Mouse (Mus musculus): ENCODE data around the gene Kcnk16. TPM values are rescaled to one million over a fixed set of nuclear protein-coding genes. Genes with fewer than 3 reads are reported as not detected.
"Not testable (repeated sequence)": the region's sequence is repeated elsewhere in the genome, so short reads cannot be mapped to it uniquely, and the experiment has no call there.

Kcnk16 gene
- total RNA-seq (2022) = not detected

DNA sequence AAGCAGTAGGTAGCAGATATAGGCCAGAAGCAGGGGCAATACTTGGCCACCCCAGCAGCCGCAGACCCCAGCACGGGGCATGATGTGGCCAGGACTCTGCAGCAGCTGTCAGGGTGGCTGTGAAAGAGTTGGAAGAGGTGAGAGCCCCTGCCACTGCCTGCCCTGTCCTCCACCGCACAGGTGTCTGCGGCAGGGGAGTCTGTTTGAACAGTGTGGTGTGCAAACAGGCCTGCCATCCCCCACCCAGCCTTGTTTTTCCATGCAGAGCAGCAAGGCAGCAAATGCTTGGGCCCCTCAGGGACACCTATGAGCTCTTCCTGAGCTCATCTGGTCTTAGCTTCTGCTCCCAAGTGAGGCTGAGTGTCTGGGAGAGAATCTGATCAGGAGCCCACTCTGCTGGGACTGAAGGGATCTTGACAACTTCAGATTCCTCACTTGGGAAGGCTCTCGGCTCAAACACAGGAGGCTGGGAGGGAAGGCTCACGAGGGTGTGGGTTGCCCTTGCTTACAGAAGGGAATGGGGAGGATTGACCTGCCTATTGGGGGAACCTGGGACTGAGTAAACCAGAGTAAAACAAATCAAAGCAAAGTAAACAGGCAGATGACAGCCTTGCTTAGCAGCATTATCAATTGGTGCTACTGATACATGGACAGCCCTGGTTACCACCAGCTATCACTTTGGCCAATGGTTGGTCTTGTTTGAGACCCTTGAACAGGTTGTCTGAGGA lies at the start of gene Kcnk16:
Gene Kcnk16, minus strand, starts transcription at position 118 of the 728 bp plus-strand sequence.
- DNase-seq (ENCODE audit: low spot score in 2 of 2) = no peak

DNA sequence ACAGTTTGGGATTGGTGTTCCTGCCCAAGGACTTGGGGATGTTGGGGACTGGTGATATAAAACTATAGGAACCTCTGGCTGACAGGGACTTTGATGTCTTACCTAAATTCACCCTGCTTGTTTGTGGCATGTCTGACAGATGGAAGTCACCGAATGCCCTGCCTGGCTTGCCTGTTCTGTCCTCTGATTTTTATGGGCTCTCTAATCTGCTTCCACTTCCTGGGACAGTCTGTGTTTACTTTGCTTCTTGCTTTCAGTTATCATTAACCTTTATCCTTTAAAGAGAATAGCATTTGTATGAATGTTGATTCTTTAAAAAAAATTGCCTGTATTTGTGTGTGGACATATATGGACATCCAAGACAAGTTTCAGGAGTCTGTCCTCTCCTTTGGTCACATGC lies 46.1 kb upstream of the Kcnk16 start:
- no peak for DNase-seq (ENCODE audit: low spot score in 2 of 2)

DNA sequence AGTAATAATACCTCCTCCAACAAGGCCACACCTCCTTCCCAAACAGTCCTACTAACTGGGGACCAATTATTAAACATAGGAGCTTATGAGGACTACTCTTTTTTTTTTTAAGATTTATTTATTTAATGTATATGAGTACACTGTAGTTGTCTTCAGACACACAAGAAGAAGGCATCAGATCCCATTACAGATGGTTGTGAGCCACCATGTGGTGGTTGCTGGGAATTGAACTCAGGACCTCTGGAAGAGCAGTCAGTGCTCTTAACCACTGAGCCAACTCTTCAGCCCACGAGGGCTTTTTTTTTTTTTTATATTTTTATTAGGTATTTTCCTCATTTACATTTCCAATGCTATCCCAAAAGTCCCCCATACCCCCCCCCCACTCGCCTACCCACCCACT lies 36.1 kb upstream of the Kcnk16 start:
- not testable (repeated sequence) for DNase-seq (ENCODE audit: low spot score in 2 of 2)

DNA sequence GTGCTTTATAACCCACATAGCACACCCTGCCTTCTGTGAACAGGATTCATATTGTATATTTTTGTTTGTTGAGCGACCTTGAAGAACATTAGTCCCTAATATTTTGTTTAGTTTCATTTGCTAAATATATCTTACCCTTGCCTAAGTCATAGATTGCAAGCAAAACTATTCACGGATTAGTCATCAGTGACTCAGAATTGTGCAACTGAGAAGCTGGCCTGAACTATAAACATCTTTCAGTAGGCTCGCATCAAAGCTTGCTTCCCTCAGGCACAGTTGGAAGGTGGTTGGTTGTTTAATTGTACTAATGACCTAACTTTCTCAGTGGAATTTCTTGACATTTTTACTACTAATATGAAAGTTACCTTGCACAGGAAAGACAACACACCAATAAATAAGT lies 29.1 kb upstream of the Kcnk16 start:
- DNase-seq (ENCODE audit: low spot score in 2 of 2) = no peak

DNA sequence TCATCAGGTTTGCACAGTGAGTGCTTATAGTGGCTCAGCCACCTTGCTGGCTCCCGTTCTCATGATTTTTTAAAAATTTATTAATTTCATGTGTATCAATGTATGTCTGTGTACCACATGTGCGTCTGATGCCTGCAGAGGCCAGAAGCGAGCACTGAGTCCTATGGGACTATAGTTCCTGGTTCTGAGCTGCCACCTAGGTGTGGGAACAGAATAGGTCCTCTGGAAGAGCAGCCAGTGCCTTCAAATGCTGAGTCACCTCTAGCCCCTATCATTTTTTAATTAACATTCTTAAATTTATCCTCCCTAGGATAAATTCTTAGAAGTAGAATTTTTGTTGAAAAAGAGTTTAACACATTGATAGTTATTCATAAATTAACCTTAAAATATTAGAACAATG lies 28.6 kb upstream of the Kcnk16 start:
- DNase-seq (ENCODE audit: low spot score in 2 of 2) = no peak

DNA sequence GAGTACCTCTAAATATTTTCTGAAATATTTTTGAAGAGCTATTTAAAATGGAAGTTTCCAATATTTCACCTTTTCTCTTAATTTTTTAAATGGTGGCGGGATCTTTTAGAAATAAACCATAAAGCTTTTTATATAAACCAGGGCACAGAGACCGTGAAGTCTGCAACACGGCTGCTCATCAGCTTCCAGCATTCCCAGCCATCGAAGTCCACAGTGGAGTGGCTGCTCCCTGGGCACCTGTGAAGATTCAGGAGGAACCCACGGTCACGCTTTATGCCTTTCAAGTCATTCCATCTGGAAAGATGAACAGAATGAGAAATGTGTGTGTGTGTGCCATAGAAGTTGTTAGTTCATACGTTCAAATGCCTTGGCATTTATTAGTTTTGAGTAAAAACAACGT lies 25.9 kb upstream of the Kcnk16 start:
- DNase-seq (ENCODE audit: low spot score in 2 of 2) = no peak

DNA sequence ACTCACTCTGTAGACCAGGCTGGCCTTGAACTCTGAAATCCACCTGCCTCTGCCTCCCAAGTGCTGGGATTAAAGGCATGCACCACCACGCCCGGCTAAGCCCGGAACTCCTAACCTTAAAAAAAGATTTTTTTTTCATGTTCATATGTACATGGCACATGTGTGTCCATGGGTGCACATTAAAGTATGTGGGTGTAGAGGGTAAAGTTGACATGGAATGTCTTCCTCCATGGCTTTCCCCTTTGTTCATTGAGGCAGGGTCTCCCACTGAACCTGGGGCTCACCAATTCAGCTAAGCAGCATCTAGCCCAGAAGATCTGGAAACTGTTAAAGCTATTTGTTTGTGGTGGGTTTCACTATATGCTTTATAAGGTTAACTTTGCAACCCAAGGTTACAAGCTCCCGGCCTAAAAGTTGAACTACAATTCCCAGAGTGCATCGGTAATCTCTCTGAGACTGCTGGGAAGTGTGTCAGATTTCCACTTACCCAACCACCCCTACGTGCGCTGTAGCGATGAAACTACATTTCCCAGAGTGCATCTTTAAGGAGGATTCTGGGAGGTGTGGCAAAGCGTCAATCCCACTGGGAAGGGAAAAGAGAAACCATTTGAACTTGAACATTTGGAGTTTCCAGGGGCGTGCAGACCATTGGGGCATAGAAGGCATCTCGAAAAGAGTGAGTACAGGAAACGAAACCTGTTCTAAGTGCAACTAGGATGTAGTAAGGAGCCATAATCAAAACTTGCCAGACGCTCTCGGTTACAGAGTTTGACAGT lies 25.3 kb upstream of the Kcnk16 start, which contains the start of gene Nudt13:
Gene Nudt13, plus strand, starts transcription at position 581 of the 776 bp plus-strand sequence.
- DNase-seq (ENCODE audit: low spot score in 2 of 2) = peak; percentile 51 to 90

DNA sequence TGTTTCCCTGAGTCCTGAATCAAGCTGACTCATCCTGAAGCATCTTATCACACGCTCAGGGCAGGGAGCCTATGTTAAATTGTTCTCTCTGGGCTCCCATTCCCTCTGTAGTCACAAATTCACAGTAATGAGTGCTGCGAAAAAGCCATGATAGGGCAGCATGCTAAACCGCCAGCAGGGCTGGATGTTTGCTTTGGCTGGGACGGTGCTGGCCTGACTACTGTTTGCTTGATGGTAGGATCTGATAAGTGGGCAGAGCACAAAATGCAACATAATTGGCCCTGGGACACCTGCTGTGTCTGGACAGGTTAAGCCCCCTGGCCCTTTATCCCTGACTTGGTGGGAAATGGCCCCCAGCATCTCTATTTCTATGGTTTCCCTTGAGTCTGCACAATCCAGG lies 22.4 kb upstream of the Kcnk16 start:
- no peak for DNase-seq (ENCODE audit: low spot score in 2 of 2)

DNA sequence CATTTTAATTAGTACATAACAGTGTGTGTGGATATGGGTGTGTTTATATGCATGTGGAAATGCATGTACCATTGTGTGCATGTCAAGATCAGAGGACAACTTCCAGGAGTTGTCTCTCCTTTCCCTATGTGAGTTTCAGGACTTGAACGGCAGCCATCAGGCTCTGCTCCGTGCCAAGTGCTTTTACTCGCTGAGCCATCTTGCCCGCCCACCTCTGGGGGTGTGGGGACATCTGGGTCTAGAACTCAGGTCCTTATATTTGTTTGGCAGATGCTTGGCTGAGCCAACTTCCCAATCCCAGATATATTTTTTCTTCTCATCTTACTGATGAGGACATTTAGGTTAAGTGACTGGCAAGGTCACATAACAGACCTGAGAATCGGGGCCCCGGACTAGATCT lies 578 bp downstream of the Kcnk16 start:
- peak in 1 of 2 experiments; percentile 42 for DNase-seq (ENCODE audit: low spot score in 2 of 2)

DNA sequence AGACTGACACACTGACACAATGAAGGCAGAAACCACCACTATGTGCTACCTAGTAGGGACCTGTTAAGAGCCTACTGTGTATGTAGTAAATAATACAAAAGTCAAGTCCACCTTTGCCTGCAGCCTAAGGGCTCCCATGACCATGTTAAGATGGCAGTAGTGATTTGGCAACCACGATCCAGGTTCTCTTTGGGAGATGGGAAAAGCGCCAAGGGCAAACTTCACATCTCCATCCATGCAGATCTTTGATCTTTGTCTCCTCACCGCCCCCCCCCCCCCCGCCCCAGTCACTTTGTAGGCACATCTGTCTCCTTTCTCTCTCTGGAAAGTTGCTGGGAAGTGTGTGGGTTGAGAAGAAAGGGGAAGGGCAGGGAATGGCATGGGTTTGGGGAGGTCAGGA lies 6.7 kb downstream of the Kcnk16 start:
- no peak for DNase-seq (ENCODE audit: low spot score in 2 of 2)

DNA sequence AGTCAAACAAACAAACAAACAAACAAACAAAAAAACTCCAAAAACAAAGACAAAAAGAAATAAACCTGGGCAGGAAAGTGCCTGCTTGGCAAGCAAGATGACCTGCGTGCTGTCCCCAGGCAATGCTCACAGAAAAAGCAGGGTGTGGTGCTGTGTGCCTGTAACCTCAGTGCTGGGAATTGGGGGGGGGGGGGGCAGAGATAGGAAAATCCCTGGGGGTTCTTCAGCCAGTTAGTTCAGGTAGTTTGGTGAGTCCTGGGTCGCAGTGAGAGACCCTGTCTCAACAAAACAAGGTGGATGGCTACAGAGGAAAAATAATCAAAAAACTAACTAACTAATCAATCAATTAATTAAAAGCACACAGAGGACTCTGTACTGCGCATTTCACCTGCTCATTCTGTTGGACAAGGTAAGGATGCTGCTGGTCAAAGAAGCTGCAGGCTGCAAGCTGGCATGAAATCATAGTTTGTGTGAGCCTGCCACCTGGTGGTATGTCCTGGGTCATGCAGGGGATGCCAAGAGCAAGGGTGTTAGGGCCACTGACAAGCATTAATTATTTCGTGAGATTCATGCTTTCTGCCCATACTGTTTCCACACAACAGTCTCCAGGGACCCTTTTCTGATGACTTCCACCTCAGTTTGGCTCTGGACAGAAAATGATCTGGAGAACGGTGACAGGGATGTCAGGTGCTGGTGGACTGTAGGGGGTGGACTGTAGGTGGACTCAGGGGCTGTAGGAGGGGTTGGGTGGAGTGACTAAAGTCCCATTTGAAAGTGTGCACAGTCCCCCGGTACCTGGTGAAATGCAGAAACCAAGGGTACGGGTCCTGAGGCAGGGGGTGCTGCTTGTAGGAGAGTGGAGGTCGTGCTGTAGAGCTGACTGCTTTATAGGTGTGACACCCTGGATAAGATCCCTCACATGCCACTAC lies 10.6 kb downstream of the Kcnk16 start:
- DNase-seq (ENCODE audit: low spot score in 2 of 2) = peak; percentile 24 to 79

DNA sequence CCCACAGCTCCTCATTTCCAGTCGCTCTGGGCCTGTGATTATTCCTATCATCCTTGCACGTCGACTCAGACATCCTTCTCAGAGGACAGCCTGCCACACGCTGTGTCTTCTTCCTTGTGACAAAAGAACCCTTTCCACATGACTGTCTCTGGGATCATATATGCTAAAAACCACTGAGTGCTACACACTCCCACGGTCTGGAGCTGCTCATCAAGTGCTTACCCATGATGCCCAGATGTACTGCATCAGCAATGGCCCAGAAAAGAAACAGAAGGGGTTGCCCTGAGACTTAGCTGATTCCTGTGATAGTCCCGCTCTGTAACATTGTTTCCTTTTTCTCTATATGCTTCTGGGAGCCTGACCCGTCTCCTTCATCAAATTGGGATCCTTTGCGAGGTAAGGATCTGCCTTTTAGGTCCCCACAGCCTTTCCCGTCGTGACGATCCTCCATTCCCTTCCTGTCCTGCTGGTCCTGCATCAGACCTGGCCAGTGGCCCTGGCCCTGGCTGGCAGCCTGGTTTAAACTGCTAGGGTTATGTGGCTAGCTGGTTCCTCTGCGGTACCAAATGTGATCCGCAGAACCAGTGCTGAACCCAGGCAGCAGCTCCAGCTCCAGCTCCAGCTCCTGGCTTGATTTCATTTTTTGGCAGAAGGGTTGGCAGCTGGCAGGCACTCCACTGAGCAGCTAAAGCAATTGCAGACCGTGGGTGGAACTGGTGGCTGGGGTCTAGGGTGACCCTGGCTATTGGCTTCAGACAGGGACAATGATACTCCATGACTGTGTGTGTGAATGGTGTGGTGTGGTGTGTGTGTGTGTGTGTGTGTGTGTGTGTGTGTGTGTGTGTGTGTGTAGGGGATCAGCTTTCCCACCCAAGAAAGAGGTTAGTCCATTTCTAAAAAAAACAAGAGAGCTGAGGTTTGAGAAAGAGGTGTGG lies 18.5 kb downstream of the Kcnk16 start:
- DNase-seq (ENCODE audit: low spot score in 2 of 2) = peak; percentile 18 to 22

DNA sequence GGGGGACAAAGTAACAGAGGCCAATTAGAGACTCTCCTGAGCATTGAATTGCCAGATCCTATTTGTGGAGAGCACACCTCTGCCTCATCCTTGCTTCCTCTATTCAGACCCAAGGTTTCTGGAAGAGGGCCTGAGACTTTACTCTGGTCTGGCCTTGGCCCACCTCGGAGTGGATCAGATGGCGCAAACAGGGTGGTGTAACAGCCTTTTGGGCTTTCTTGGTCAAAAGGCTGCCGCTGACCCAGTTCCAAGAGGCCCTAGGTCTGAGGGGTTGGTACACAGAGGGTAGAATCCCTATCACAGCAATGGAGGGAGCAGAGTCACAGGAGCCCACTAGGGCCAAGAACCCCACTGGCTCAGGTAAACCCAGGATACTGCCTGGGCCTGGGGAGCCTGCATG lies 21.0 kb downstream of the Kcnk16 start:
- DNase-seq (ENCODE audit: low spot score in 2 of 2) = no peak

DNA sequence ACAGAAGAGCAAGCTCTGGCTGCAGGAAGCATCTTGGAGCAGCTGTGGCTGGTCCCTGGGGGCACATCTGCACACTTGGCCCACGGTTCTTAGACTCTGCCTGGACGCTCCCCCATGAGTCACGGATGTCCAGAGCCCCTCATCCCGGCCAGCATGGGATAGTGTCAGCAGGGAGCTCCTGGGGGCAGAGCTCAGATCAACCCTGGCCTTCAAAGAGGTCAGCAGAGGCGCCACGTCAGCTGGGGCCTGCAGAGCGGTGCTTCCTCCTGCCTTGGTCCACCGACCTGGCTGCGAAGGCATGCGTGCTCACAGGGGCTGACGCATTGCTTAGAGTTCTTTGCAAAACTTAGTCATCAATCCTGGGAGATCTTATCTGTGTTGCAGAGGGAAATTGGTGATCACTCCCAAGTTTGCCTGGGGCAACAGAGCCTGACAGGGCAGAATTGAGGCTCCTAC lies 22.2 kb downstream of the Kcnk16 start:
- DNase-seq (ENCODE audit: low spot score in 2 of 2) = no peak

DNA sequence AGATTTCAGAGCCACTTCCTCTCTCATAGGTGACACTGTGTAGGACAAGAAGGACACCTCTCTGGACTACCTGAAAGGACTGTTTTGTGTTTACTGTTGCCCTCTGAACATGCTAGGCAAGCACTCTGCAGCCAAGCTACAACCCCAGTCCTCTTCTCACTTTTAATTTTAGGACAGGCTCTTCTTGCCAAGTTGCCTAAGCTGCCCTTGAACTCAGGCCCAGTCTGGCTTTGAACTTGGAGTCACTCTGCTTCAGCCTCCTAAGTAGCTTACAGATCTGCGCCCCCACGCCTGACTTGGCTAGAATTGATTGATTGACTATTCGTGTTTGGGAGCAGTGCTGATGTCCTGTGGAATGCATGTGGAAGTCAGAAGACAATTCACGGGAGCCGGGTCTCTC lies 23.1 kb downstream of the Kcnk16 start:
- DNase-seq (ENCODE audit: low spot score in 2 of 2) = no peak

DNA sequence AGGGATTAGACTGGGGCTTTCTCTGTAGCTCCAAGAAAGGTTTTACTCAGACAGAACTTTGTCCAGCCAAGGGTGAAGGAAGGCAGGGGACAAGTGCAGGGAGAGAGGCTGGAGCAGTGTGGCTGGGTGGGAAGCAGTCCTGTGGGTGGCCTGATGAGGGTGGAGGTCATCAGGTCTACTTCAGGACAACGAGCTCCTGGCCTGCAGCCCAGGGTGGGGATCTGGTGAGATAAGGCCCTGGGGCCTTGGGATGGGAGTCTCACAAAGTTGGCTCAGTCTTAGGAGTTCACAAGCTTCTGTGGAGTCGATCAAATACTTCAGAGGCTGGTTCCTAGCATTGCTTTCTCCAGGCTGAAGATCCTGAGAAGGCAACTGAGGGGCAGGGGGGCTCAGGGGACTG lies 23.7 kb downstream of the Kcnk16 start:
- DNase-seq (ENCODE audit: low spot score in 2 of 2) = no peak

DNA sequence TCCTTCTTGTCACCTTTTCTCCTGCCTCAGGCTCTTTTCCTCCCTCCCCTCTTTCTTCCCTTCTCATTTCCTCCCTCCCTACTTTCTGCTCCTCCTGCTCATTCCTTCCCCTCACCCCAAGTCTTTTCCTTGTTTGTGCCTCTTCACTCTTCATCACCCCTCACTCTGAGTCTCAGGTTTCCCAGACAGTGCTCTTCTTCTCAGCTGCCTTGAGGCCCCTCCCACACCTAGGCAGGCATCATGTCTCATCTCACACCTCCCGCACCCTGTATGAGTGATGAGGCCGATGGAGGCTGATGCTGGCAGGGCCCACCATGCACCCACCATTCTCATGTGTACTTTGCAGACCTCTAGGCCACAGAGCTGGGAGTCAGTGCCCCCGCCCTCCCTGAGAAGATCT lies 25.8 kb downstream of the Kcnk16 start:
- DNase-seq (ENCODE audit: low spot score in 2 of 2) = no peak

DNA sequence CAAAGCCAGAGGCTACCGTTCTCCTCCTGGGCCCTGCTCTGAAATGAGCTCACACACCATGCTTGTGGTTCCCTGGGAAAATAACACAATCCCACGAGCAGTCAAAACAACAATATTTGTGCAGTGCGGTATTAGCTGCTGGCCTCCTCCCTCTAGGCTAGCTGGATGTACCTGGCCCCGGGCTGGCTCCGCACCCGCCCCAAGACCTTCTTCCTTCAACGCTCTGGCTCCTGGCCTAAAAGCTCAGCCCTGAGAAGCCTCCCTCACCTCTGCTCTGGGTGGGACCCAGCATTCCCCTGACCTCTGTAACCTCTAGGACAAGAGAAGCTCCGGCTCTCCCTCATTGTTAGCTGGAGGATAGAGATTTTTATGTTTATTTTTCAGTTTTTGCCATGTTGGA lies 26.5 kb downstream of the Kcnk16 start:
- no peak for DNase-seq (ENCODE audit: low spot score in 2 of 2)

DNA sequence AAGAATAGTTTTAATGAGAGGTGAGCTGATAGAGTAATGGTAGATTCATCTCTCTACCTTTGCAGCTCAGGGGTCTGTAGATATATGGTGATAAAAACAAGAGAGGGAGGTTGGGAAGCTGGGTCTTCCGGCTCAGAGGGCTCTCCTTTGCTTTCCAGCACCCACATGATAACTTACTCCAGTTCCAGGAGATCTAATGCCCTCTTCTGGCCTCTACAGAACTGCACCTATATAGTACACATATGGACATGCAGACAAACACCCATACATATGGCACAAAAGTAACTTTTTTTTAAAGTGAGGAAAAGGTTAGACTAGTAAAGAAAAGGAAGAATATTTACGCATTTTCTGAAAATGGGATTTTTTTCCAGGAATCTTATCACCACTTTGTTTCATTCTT lies 34.6 kb downstream of the Kcnk16 start:
- no peak for DNase-seq (ENCODE audit: low spot score in 2 of 2)

Measured in left cerebral cortex, adult 8-10 months (tissue).